Mouse (Mus musculus) T-helper 1 cell (primary cell): ENCODE measurements at regions not wholly inside any gene's neighbourhood (a gene's known extent, or its start where the extent isn't known, plus 50 kb on each side); places are given as distances from the start of the nearest gene placed in this dataset.

Source experiments
- in situ Hi-C: fragments of 300-600 bp; cut with MboI, MseI; formaldehyde crosslinking; loops from one replicate; pipeline ENCODE4 v1.15.1; 2025; ENCODE audit warnings: high pct_unique_total_duplicates

GRCm38 (mm10) chr13:10741391-10741790, 380.7 kb upstream of the Chrm3 start:
- in situ Hi-C loops: loop anchor here (10.0 kb wide), 1 partner anchor 343 kb away; no protein-coding TSS in a partner anchor

DNA sequence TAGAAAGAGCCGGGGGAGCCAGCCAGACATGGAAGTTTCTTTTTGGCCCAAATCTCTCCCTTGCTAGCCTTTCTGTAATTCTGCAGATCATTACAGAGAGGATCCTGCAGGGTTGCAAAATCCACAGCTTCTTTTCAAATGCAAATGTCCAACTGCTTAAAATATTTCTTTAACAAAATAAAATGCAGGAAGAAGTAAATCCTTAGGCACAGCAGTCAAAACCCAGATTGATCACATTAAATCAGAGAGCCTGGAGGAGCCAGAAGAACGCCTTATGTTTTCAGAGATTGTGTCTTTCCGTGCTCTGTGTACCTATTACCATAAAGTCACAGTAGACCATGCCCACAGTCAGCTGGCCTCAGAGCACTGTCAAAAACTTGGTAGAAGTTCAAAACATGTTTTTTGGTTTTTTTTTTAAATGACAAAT, 365.1 kb upstream of the Chrm3 start:
- in situ Hi-C loops: no loop called here

DNA sequence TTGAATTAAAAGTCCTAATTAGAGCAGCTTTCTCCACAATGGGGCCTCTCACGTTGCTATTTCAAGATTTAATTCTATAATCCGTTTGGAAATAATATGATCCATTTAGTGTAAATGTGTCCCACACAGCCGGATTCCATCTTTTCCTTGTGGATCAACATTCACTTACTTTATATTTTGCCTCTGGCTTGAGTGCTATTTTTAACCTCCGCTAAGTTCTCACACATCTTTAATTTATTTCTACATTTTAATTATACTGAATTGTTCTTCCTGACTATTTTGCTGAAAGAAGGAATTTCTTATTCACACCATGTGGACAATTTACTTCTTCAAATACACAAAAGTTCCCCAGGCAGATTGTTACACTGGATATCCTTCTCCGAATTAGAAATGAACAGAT, 364.7 kb upstream of the Chrm3 start:
- in situ Hi-C loops: no loop called here

- in situ Hi-C loops: no loop called here
Observed at GRCm38 (mm10) chr13:10720639-10721038, 360.0 kb upstream of the Chrm3 start.

- in situ Hi-C loops: no loop called here
Observed at GRCm38 (mm10) chr13:10711451-10711850, 350.8 kb upstream of the Chrm3 start.

DNA sequence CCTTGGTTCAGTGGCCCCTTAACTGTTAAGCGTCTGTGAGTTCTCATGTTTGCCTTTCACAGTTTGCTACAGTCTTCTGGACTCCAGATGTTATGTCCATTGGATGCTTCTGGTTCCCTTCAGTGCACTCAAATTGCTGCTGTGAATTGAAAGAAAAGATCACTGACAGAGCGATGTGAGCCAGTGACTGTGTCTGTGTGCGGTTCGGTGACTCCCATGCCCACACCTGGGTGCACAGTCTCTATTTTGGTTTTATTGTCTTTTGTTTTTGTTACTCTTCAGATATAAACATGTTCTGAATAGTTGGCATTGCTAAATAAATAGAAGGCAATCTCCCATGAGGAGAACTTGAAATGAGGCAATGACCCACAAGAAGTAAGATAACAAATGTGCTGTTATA, 350.3 kb upstream of the Chrm3 start:
- in situ Hi-C loops: no loop called here

DNA sequence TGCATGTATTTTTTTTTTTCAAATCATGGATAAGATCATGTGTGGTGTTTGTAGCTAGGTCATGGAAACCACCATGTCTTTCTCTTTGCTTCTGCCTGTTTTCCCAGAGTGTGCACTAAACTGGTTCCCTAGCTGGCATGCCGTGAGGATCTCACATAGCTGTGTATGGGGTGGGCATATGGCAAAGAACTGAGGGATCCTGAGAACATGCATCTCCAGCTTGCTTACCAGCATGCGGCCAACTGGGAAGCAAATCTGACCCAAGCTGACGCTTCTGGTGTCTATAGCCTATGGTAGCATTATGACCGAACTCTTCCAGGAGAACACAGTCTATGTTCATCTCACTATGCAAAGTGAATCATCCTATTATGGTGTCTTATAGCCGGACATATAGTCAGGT, 336.5 kb upstream of the Chrm3 start:
- in situ Hi-C loops: no loop called here

GRCm38 (mm10) chr13:10696181-10696977, 335.7 kb upstream of the Chrm3 start:
- in situ Hi-C loops: no loop called here

- in situ Hi-C loops: no loop called here
Observed at GRCm38 (mm10) chr13:10691307-10691706, 330.7 kb upstream of the Chrm3 start.

GRCm38 (mm10) chr13:10687379-10687778, 326.7 kb upstream of the Chrm3 start:
- in situ Hi-C loops: no loop called here

DNA sequence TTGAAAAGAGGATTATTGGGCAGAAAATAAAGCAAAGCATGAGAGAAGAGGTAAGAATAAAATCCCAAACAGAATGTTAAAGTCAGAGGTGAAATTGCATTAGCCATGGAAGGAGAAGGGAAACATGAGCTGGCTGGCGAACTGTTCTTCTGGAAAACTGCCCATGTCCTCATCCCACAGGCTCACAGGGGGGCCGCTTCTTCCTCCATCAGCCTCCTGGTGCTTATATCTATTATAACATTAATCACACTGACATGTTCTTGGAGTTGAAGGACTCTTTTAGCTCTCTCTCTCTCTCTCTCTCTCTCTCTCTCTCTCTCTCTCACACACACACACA, 293.4 kb upstream of the Chrm3 start:
- in situ Hi-C loops: no loop called here

GRCm38 (mm10) chr13:10653376-10654085, 292.9 kb upstream of the Chrm3 start:
- in situ Hi-C loops: no loop called here

GRCm38 (mm10) chr13:10636859-10637258, 276.2 kb upstream of the Chrm3 start:
- in situ Hi-C loops: loop anchor here (10.0 kb wide), 1 partner anchor 1728 kb away; no protein-coding TSS in a partner anchor

DNA sequence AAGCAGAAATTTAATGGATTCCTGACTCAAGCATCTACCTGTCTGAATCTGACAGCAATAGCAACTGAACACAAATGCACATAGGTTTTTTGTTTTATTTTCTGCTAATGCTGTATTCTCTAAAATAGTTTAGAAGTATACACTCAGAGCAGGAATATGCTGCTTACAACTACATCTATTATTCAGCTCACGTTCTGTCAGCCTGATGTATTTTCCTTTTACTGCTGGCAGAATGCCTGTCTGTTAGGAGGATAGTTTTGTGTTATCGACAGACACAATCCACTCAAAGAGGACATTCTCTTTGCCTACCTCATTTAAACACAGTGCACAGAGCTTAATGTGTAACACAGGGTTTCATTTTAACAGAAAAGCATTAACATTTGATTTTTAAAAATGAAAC, 269.8 kb upstream of the Chrm3 start:
- in situ Hi-C loops: loop anchor here (10.0 kb wide), 1 partner anchor 1734 kb away; no protein-coding TSS in a partner anchor

GRCm38 (mm10) chr13:10619661-10620060, 259.0 kb upstream of the Chrm3 start:
- in situ Hi-C loops: no loop called here

GRCm38 (mm10) chr13:10618421-10618954, 257.8 kb upstream of the Chrm3 start:
- in situ Hi-C loops: no loop called here

- in situ Hi-C loops: no loop called here
Observed at GRCm38 (mm10) chr13:10574951-10575350, 214.3 kb upstream of the Chrm3 start.

DNA sequence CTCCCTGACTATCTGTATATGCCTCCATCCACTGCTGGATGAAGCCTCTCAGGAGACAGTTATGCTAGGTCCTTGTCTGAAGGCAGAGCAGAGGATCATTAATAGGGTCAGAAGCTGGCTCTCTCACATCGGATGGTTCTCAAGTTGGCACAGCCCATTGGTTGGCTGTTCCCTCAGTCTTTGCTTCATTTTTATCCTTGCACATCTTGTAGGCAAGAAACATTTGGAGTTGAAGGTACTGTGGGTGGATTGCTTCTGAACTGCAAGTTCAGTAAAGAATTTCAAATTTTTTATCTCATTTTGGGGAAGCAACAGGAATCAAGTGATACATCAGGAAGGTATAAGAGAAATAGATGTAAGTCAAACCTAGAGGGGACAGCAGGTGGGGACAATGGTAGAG, 206.2 kb upstream of the Chrm3 start:
- in situ Hi-C loops: no loop called here

GRCm38 (mm10) chr13:10557559-10557958, 196.9 kb upstream of the Chrm3 start:
- in situ Hi-C loops: no loop called here

DNA sequence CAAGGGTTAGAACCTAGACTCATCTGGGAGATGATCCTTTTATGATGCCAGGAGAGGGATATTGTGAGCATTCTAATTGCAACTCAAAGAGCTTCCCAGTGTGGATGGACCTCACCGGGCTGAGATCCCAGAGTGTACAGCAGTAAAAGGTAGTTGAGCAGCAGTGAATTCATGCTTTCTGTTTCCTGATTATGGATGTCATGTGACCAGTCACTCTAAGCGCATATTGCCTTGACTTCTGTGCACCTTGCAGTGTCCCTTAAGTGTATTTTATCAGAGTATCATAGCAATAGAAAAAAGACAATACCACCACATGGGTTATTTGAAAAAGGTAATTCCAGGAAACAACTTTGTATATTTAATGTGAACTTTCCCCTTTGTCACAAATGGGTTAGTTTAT, 193.9 kb upstream of the Chrm3 start:
- in situ Hi-C loops: no loop called here

GRCm38 (mm10) chr13:10542723-10543122, 182.1 kb upstream of the Chrm3 start:
- in situ Hi-C loops: loop anchor here (25.0 kb wide), 1 partner anchor 655 kb away; no protein-coding TSS in a partner anchor

DNA sequence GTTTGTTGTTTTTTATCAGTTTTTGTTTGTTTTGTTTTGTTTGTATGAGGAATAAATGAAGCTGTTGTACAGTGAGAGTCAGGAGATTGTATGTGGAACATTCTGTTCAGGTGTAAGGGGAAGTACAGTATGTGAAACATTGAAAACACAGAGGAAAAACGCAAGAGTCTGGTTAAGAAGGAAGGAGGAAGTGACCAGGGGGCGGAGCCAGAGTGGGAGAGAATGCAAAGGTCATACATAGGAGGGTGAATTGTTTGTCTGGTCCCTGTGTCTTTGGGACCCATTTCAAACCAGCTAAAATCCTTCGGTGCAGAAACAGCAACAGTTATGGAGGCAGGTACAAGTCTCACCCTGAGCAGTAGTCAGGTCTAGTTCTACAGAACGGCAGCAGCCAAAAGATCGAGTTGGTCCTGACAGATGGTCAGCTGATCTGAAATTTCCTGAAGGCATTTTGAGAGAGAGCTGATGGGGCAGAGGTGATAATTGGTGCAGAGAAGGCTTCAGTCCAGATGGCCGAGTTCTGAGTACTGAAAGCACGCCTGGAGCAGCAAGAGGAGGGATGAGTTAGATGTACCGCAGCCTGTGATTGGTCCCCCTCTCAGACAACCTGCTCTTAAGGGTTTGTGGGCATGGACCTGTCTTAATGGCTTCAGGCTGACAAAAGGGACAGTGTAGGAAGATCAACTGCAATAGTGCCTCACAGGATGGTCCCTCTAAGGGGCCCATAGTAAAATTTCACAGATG, 179.7 kb upstream of the Chrm3 start:
- in situ Hi-C loops: loop anchor here (25.0 kb wide), 1 partner anchor 653 kb away; no protein-coding TSS in a partner anchor
